11 mouse cellular contexts compared by ENCODE assay signal in the genomic region with DNA sequence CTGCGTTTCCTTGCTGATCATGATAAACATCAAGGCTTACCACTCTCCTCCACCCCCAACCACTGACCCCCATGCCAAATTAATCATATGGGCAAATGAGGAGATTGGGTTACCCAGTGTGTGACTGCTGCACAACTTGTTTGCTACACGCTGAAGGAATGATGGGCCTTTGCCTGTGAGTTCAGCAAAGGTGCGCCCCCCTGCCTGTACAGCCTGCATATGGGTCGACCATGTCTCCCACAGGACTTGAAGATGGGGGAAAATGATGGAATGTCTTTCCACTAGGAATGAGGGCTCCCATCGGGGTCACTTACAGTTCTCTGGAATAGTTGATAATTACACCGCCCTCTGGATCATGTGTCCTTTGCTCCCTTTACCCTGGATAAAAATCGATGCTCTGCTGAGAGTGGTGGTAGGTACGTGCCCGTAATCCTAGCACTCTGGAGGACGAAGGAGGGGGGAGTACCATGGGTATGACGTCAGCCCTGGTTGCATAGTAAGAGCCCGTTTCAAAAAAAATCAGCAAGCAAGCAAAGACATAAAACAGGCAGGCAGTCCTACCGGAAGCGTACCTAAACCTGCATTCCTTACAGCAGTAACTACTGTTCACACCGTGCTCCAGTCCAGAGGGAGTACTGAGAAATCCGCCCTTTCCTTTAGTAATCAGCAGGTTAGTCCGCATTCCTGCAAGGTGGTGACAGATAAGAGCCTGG. TPM values are rescaled to one million over a fixed set of nuclear protein-coding genes. Genes with fewer than 3 reads are reported as not detected.
DNase-seq lines count a peak whose midpoint lies in the region; ATAC-seq and TF ChIP-seq lines count a peak whose summit lies in the region.
"Had no signal": no experiment of that assay in that cellular context is flagged by ENCODE, and none has a peak within 500 bp of the region (broad histone marks: within the 10 kb centered on the region; RNA-seq: fewer than 3 reads in every experiment).

No protein-coding gene starts in this region.

- H3K9me3 ChIP-seq in forebrain, embryonic 11.5 days (ENCODE audit: control insufficient read depth, low read length) = no peaks in the 10 kb centered on the region
- H3K9me3 ChIP-seq in forebrain, embryonic 12.5 days = no peaks in the 10 kb centered on the region
- no peaks in the 10 kb centered on the region for H3K9me3 ChIP-seq in lung, embryonic 14.5 days (ENCODE audit: low read depth, low read length)
- H3K9me3 ChIP-seq in intestine, embryonic 15.5 days = no peaks in the 10 kb centered on the region
- no peaks in the 10 kb centered on the region for H3K9me3 ChIP-seq in neural tube, embryonic 13.5 days

- H3K36me3 ChIP-seq in forebrain, embryonic 11.5 days (ENCODE audit: control insufficient read depth, insufficient read depth, low read length) = no peaks in the 10 kb centered on the region
- H3K36me3 ChIP-seq in forebrain, embryonic 12.5 days (replicated peaks) = no peaks in the 10 kb centered on the region
- H3K36me3 ChIP-seq in lung, embryonic 14.5 days (ENCODE audit: insufficient read depth) = no peaks in the 10 kb centered on the region
- H3K36me3 ChIP-seq in intestine, embryonic 15.5 days = no peaks in the 10 kb centered on the region
- H3K36me3 ChIP-seq in neural tube, embryonic 13.5 days = no peaks in the 10 kb centered on the region

- no peak for TF ChIP-seq CTCF in lung, embryonic 14.5 days (IDR thresholded peaks at IDR 0.05; ENCODE audit: low read depth)
- no peak for TF ChIP-seq CTCF in lung, adult 2 months (IDR thresholded peaks at IDR 0.05; ENCODE audit: insufficient read depth, low read length)

- no peaks in the 10 kb centered on the region for H3K4me1 ChIP-seq in forebrain, embryonic 11.5 days (replicated peaks; ENCODE audit: control insufficient read depth, insufficient read depth, low read length)
- no peaks in the 10 kb centered on the region for H3K4me1 ChIP-seq in forebrain, embryonic 12.5 days
- no peaks in the 10 kb centered on the region for H3K4me1 ChIP-seq in lung, embryonic 14.5 days (ENCODE audit: insufficient read depth)
- H3K4me1 ChIP-seq in lung, adult 2 months (ENCODE audit: control insufficient read depth, insufficient read depth, low read length) = no peaks in the 10 kb centered on the region
- H3K4me1 ChIP-seq in intestine, embryonic 15.5 days (replicated peaks) = peaks cover 4% of the 10 kb centered on the region; the same call in 1 of the 2 replicates
- no peaks in the 10 kb centered on the region for H3K4me1 ChIP-seq in neural tube, embryonic 13.5 days (replicated peaks)
- H3K4me1 ChIP-seq: megakaryocyte, embryonic 14.5 days had no signal

- H3K27me3 ChIP-seq in forebrain, embryonic 11.5 days (ENCODE audit: control insufficient read depth, insufficient read depth, low read length) = no peaks in the 10 kb centered on the region
- no peaks in the 10 kb centered on the region for H3K27me3 ChIP-seq in forebrain, embryonic 12.5 days
- no peaks in the 10 kb centered on the region for H3K27me3 ChIP-seq in lung, embryonic 14.5 days (ENCODE audit: insufficient read depth, low read length)
- H3K27me3 ChIP-seq in intestine, embryonic 15.5 days (replicated peaks) = no peaks in the 10 kb centered on the region
- H3K27me3 ChIP-seq in neural tube, embryonic 13.5 days = no peaks in the 10 kb centered on the region; the same call in 1 of the 2 replicates

- DNase-seq in forebrain, embryonic 11.5 days (ENCODE audit: low spot score) = peak; percentile 43
- peak; percentile 73 for DNase-seq in lung, embryonic 14.5 days
- DNase-seq in lung, adult 2 months = no peak
- no peak for DNase-seq in spleen, adult 18-20 months
- DNase-seq in spleen, postnatal 36 days (ENCODE audit: low spot score in 2 of 2) = no peak
- DNase-seq: kidney, postnatal 25 days; retina, postnatal 1 day had no signal

- H3K4me2 ChIP-seq in forebrain, embryonic 11.5 days (ENCODE audit: low read depth, low read length, severe bottlenecking) = no peak overlapping the region
- no peak overlapping the region for H3K4me2 ChIP-seq in forebrain, embryonic 12.5 days
- H3K4me2 ChIP-seq in lung, embryonic 14.5 days = peak overlapping the region; percentile 42
- peak overlapping the region; percentile 47 for H3K4me2 ChIP-seq in intestine, embryonic 15.5 days (replicated peaks)
- H3K4me2 ChIP-seq in neural tube, embryonic 13.5 days = 0 out of 2 replicates have a peak overlapping the region, but pooled peaks have one; percentile 5

- no peak overlapping the region for H3K9ac ChIP-seq in forebrain, embryonic 11.5 days (ENCODE audit: low read length)
- H3K9ac ChIP-seq in forebrain, embryonic 12.5 days = no peak overlapping the region
- no peak overlapping the region for H3K9ac ChIP-seq in lung, embryonic 14.5 days
- H3K9ac ChIP-seq in intestine, embryonic 15.5 days = no peak overlapping the region
- no peak overlapping the region for H3K9ac ChIP-seq in neural tube, embryonic 13.5 days

- no peak for TF ChIP-seq POLR2A in lung, adult 2 months (IDR thresholded peaks at IDR 0.05; ENCODE audit: borderline replicate concordance, extremely low read depth, low read depth, low read length)

- ATAC-seq in forebrain, embryonic 11.5 days (replicated peaks; ENCODE audit: low FRiP score) = no peak
- ATAC-seq in forebrain, embryonic 12.5 days (ENCODE audit: low FRiP score) = no peak
- ATAC-seq in lung, embryonic 14.5 days (ENCODE audit: insufficient read depth) = peak; percentile 97
- ATAC-seq in intestine, embryonic 15.5 days = peak; percentile 94
- 0 out of 2 replicates have a peak, but pooled peaks have one; percentile 27 for ATAC-seq in neural tube, embryonic 13.5 days (ENCODE audit: low read depth)

- H3K4me3 ChIP-seq in forebrain, embryonic 11.5 days (ENCODE audit: low read depth, low read length) = no peak overlapping the region
- H3K4me3 ChIP-seq in forebrain, embryonic 12.5 days (replicated peaks) = no peak overlapping the region
- no peak overlapping the region; the same call in 1 of the 2 replicates for H3K4me3 ChIP-seq in lung, embryonic 14.5 days (ENCODE audit: low read depth, low read length)
- no peak overlapping the region for H3K4me3 ChIP-seq in lung, adult 2 months (replicated peaks; ENCODE audit: extremely low read depth, low read depth, low read length)
- H3K4me3 ChIP-seq in intestine, embryonic 15.5 days (replicated peaks) = peak overlapping the region; percentile 1; the same call in 1 of the 2 replicates
- H3K4me3 ChIP-seq in neural tube, embryonic 13.5 days = no peak overlapping the region
- H3K4me3 ChIP-seq: megakaryocyte, embryonic 14.5 days had no signal

- H3K27ac ChIP-seq in forebrain, embryonic 11.5 days (ENCODE audit: low read depth, low read length) = no peak overlapping the region
- H3K27ac ChIP-seq in forebrain, embryonic 12.5 days = no peak overlapping the region
- H3K27ac ChIP-seq in lung, embryonic 14.5 days (ENCODE audit: low read depth) = peak overlapping the region; percentile 39
- H3K27ac ChIP-seq in intestine, embryonic 15.5 days = peak overlapping the region; percentile 32; the same call in 1 of the 2 replicates
- H3K27ac ChIP-seq in neural tube, embryonic 13.5 days (replicated peaks) = no peak overlapping the region

- 61% methylated on average over 17 of the region's 17 CpGs for WGBS in forebrain, embryonic 11.5 days
- WGBS in forebrain, embryonic 12.5 days = 68% methylated on average over 17 of the region's 17 CpGs
- WGBS in lung, embryonic 14.5 days = 34% methylated on average over 17 of the region's 17 CpGs
- 40% methylated on average over 17 of the region's 17 CpGs for WGBS in lung, adult 2 months
- WGBS in intestine, embryonic 15.5 days = 31% methylated on average over 17 of the region's 17 CpGs
- 65% methylated on average over 17 of the region's 17 CpGs for WGBS in neural tube, embryonic 13.5 days

RNA-seq across cellular contexts. Expression of a gene that starts 11.7 kb away (rescaled TPM):
- 0.20 and 0.24 TPM in 2 replicates for polyA plus RNA-seq in forebrain, embryonic 11.5 days (2014; fragmentation: Nextera tagmentation; extraction: Ambion mirVana)
- 0.17 and 0.24 TPM in 2 replicates for polyA plus RNA-seq in forebrain, embryonic 12.5 days (2016; fragmentation: Nextera tagmentation; extraction: Ambion mirVana)
- 0.70 and 0.79 TPM in 2 replicates for polyA plus RNA-seq in lung, embryonic 14.5 days (2014; fragmentation: Nextera tagmentation; extraction: Ambion mirVana)
- 0.06 and 0.07 TPM in 2 replicates for polyA plus RNA-seq in lung, adult 2 months (2012; rRNA removed)
- 0.27 and 0.44 TPM in 2 replicates for polyA plus RNA-seq in intestine, embryonic 15.5 days (2015; fragmentation: Nextera tagmentation; extraction: Ambion mirVana)
- polyA plus RNA-seq in neural tube, embryonic 13.5 days (2015; fragmentation: Nextera tagmentation; extraction: Ambion mirVana) = 0.14 and 0.18 TPM in 2 replicates

RNA-seq across cellular contexts. Expression of a gene that starts 22.8 kb away (rescaled TPM):
- polyA plus RNA-seq in forebrain, embryonic 11.5 days (2014; fragmentation: Nextera tagmentation; extraction: Ambion mirVana) = not detected in 2 replicates
- 0.15 and 0.17 TPM in 2 replicates for polyA plus RNA-seq in forebrain, embryonic 12.5 days (2016; fragmentation: Nextera tagmentation; extraction: Ambion mirVana)
- not detected in 2 replicates for polyA plus RNA-seq in lung, embryonic 14.5 days (2014; fragmentation: Nextera tagmentation; extraction: Ambion mirVana)
- polyA plus RNA-seq in lung, adult 2 months (2012; rRNA removed) = not detected in 2 replicates
- polyA plus RNA-seq in intestine, embryonic 15.5 days (2015; fragmentation: Nextera tagmentation; extraction: Ambion mirVana) = 0.11 TPM in 1 of 2 replicates, not detected in the other
- polyA plus RNA-seq in neural tube, embryonic 13.5 days (2015; fragmentation: Nextera tagmentation; extraction: Ambion mirVana) = 0.45 TPM in 1 of 2 replicates, not detected in the other

RNA-seq across cellular contexts. Expression of a gene that starts 46.5 kb away (rescaled TPM):
- polyA plus RNA-seq in forebrain, embryonic 11.5 days (2014; fragmentation: Nextera tagmentation; extraction: Ambion mirVana) = 116 and 123 TPM in 2 replicates
- 103 and 109 TPM in 2 replicates for polyA plus RNA-seq in forebrain, embryonic 12.5 days (2016; fragmentation: Nextera tagmentation; extraction: Ambion mirVana)
- 109 and 110 TPM in 2 replicates for polyA plus RNA-seq in lung, embryonic 14.5 days (2014; fragmentation: Nextera tagmentation; extraction: Ambion mirVana)
- 13.0 and 15.3 TPM in 2 replicates for polyA plus RNA-seq in lung, adult 2 months (2012; rRNA removed)
- polyA plus RNA-seq in intestine, embryonic 15.5 days (2015; fragmentation: Nextera tagmentation; extraction: Ambion mirVana) = 86.6 and 93.3 TPM in 2 replicates
- polyA plus RNA-seq in neural tube, embryonic 13.5 days (2015; fragmentation: Nextera tagmentation; extraction: Ambion mirVana) = 61.8 and 62.7 TPM in 2 replicates

Comparison
In these comparisons a context has a peak if more than half of its experiments do, and no peak if none do; other contexts are left out.
1. DNase-seq: peak in forebrain, embryonic 11.5 days (single experiment) and lung, embryonic 14.5 days (single experiment); none in lung, adult 2 months (single experiment), spleen, adult 18-20 months (0 of 2) and spleen, postnatal 36 days (0 of 2).
2. ATAC-seq: peak in lung, embryonic 14.5 days (single experiment), intestine, embryonic 15.5 days (single experiment) and neural tube, embryonic 13.5 days (single experiment); none in forebrain, embryonic 11.5 days (single experiment) and forebrain, embryonic 12.5 days (single experiment).
3. H3K27ac ChIP-seq: peak in lung, embryonic 14.5 days (single experiment) and intestine, embryonic 15.5 days (single experiment); none in forebrain, embryonic 11.5 days (single experiment), forebrain, embryonic 12.5 days (single experiment) and neural tube, embryonic 13.5 days (single experiment).
4. H3K4me2 ChIP-seq: peak in lung, embryonic 14.5 days (single experiment), intestine, embryonic 15.5 days (single experiment) and neural tube, embryonic 13.5 days (single experiment); none in forebrain, embryonic 11.5 days (single experiment) and forebrain, embryonic 12.5 days (single experiment).